Mouse (Mus musculus) liver, embryonic 16.5 days (tissue): ENCODE measurements around the gene E130309D02Rik. TPM values are rescaled to one million over a fixed set of nuclear protein-coding genes. Genes with fewer than 3 reads are reported as not detected.
A peak's percentile ranks its signal among the peaks of the same experiment; 100 is the strongest.

Source experiments
- ATAC-seq: fragments of 200-750 bp; cut with Nextera tagmentation; 2 replicates; pipeline ENCODE4 v1.8.0; 2017; ENCODE audit warnings: low read depth, mild to moderate bottlenecking, moderate number of reproducible peaks, moderate library complexity
- H3K27ac ChIP-seq: fragments of 300-500 bp; sonication (generic); 2 replicates; pipeline ENCODE4 v1.5.1; 2014; ENCODE audit warnings: mild to moderate bottlenecking, low read length
- H3K27me3 ChIP-seq: fragments of 300-500 bp; sonication (generic); 2 replicates; pipeline ENCODE4 v1.6.1; 2014; ENCODE audit warnings: low read depth, low read length, mixed read lengths; ENCODE audit not compliant: control insufficient read depth, insufficient read depth
- H3K36me3 ChIP-seq: fragments of 300-500 bp; sonication (generic); 2 replicates; pipeline ENCODE4 v1.6.1; 2014; ENCODE audit warnings: mild to moderate bottlenecking; ENCODE audit not compliant: control insufficient read depth, insufficient read depth
- H3K4me1 ChIP-seq: fragments of 300-500 bp; sonication (generic); 2 replicates; pipeline ENCODE4 v1.6.1; 2014; ENCODE audit warnings: low read depth, low read length, mixed read lengths; ENCODE audit not compliant: control insufficient read depth
- H3K4me2 ChIP-seq: fragments of 300-500 bp; sonication (generic); 2 replicates; pipeline ENCODE4 v1.6.1; 2014; ENCODE audit warnings: low read depth, low read length, mixed read lengths
- H3K4me3 ChIP-seq: fragments of 300-500 bp; sonication (generic); 2 replicates; pipeline ENCODE4 v1.5.1; 2014; ENCODE audit warnings: low read depth, mild to moderate bottlenecking, low read length
- H3K9ac ChIP-seq: fragments of 300-500 bp; sonication (generic); 2 replicates; pipeline ENCODE4 v1.6.1; 2014; ENCODE audit warnings: low read depth, low read length
- H3K9me3 ChIP-seq: fragments of 300-500 bp; sonication (generic); replicated peaks from 2 replicates; pipeline ENCODE4 v1.6.1; 2016; ENCODE audit warnings: low read length; ENCODE audit not compliant: control insufficient read depth
- WGBS: fragments of 180-500 bp; shearing (Covaris S2); extraction: QIAGEN DNeasy Blood & Tissue Kit; methylation state at CpG from one replicate; pipeline ENCODE4 v1.1.7; 2014; ENCODE audit not compliant: insufficient replicate concordance; 5-methylcytosine and 5-hydroxymethylcytosine counted together
- polyA plus RNA-seq: library from polyadenylated mRNA; unstranded; fragments of >200 nt; fragmentation: Nextera tagmentation; extraction: Ambion mirVana; gene quantifications from 2 replicates; pipeline ENCODE4 v1.2.1, GENCODE M21; 2015

E130309D02Rik gene
- polyA plus RNA-seq, 1 experiment from 2014 or later, result 16.6 TPM

DNA sequence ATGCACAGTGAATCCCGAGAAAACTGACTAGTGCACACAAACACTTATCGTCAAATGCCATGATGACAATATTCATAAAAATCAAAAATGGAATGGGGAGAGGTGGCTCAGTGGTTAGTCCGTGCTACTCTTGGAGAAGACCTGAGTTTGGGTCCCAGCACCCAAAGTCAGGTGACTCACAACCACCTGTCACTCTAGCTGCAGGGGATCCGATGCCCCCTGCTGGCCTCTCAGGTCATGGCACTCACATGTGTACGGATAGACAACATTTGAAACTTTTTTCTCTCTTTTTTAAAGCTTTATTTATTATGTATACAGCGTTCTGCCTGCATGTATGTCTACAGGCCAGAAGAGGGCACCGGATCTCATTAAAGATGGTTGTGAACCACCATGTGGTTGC, 16.8 kb downstream of the E130309D02Rik start:
- Histone ChIP-seq H3K27ac (no peak overlapping the region), H3K36me3 (peaks cover 20% of the 10 kb centered on the region), H3K4me1 (no peaks in the 10 kb centered on the region; the same call in 1 of the 2 replicates), H3K4me2 (no peak overlapping the region), H3K9ac (no peak overlapping the region), H3K4me3 (no peak overlapping the region), H3K9me3 (0 out of 2 replicates have a peak, but pooled peaks cover 2% of the 10 kb centered on the region), H3K27me3 (peaks cover 12% of the 10 kb centered on the region)
- 81% methylated on average over 7 of the region's 7 CpGs for WGBS
- ATAC-seq, result no peak

DNA sequence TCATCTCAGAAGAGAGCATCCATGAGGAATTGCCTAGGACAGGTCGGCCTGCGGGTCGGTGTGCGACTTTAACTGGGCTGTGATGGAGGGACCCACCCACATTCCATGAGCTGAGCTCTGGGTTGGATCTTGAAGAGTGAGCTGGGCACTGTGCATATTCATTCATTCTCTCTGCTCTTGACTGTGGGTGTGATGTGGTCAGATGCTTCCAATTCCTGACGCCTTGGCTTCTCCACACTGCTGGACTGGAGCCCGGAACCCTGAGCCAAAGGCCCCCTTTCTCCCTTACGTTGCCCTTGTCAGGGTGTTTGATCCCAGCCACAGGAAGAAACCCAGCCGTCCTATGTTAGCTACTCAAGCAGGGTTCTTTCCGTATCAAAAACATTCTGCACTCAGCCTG, 17.2 kb downstream of the E130309D02Rik start:
- WGBS, result 84% methylated on average over 9 of the region's 9 CpGs
- Histone ChIP-seq H3K4me2 (no peak overlapping the region), H3K27ac (no peak overlapping the region), H3K9me3 (0 out of 2 replicates have a peak, but pooled peaks cover 2% of the 10 kb centered on the region), H3K4me1 (no peaks in the 10 kb centered on the region; the same call in 1 of the 2 replicates), H3K4me3 (no peak overlapping the region), H3K27me3 (peaks cover 16% of the 10 kb centered on the region), H3K36me3 (peaks cover 20% of the 10 kb centered on the region), H3K9ac (no peak overlapping the region)
- ATAC-seq, result no peak

DNA sequence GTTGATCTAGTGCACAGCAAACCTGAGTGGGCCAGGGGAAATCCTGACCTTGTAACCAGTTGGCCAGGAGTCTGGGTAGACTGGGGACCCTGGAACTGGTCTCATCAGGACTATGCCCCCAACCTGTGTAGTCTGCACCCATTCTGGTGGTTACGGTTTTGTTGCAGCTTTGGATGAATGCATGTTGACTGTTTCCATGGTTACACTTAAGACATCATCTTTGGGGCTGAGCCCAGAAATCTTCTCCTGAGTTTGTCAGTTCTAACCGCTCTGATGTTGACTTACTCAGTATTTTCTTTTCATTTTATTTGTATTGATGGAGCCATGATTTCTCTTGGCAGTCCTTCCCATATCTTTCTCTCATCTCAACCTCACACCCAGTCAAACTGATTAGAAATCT, 19.8 kb downstream of the E130309D02Rik start:
- WGBS, result 84% methylated on average over 2 of the region's 2 CpGs
- peaks cover 36% of the 10 kb centered on the region for H3K27me3 ChIP-seq
- no peaks in the 10 kb centered on the region; the same call in 1 of the 2 replicates for H3K4me1 ChIP-seq
- no peak overlapping the region for H3K4me3 ChIP-seq
- no peak for ATAC-seq
- no peak overlapping the region for H3K27ac ChIP-seq
- peaks cover 12% of the 10 kb centered on the region for H3K36me3 ChIP-seq
- H3K9me3 ChIP-seq, result 0 out of 2 replicates have a peak, but pooled peaks cover 2% of the 10 kb centered on the region
- no peak overlapping the region for H3K4me2 ChIP-seq
- H3K9ac ChIP-seq, result no peak overlapping the region

DNA sequence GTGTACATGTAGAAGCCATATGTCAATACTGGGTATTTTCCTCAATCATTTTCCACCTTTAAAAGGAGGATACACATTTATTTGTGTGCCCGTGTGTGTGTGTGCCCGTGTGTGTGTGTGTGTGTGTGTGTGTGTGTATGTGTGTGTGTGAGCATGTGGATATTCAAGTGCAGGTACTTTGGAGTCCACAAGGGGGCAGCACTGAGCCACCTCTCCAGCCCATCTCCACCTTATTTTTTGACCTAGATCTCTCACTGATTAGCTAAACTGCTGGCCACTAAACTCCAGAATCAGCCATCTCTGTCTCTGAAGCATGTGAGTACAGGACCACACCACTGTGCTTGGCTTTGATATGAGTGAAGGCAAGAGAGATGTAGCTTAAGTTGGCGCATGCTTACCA, 20.3 kb downstream of the E130309D02Rik start:
- no peak for ATAC-seq
- H3K4me2 ChIP-seq, result no peak overlapping the region
- H3K4me1 ChIP-seq, result no peaks in the 10 kb centered on the region; the same call in 1 of the 2 replicates
- peaks cover 7% of the 10 kb centered on the region; the same call in 1 of the 2 replicates for H3K36me3 ChIP-seq
- no peak overlapping the region for H3K4me3 ChIP-seq
- 0 out of 2 replicates have a peak, but pooled peaks cover 2% of the 10 kb centered on the region for H3K9me3 ChIP-seq
- H3K27me3 ChIP-seq, result peaks cover 36% of the 10 kb centered on the region
- WGBS, result 73% methylated on average over 3 of the region's 3 CpGs
- H3K27ac ChIP-seq, result no peak overlapping the region
- H3K9ac ChIP-seq, result no peak overlapping the region

DNA sequence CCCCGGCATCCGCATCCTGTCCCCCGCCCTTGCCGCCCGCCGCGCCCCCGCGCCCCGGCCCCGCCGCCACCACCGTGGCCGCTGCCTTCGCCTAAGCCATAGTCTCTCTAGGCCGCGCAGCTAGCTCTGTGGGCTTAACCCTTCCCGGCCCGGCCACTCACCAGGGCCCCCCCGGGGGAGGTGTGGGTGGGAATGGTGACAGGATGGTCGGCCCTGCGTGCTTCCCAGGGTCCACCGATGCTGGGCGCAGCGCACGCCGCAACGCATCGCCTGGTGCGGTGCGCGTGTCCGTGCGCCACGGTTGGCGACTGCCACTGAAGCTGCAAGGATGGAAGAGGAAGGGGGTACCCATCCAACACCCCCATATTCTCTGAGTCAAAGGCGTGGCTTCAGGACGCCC, 21.8 kb downstream of the E130309D02Rik start, which contains the start of gene Zfp853:
TSS of gene Zfp853 (minus strand) at position 220 of the 400 bp plus-strand sequence.
- Histone ChIP-seq H3K9me3 (0 out of 2 replicates have a peak, but pooled peaks cover 2% of the 10 kb centered on the region), H3K27ac (no peak within 1 kb of the TSS), H3K4me3 (peak within 1 kb of the TSS; percentile 32), H3K27me3 (peaks cover 48% of the 10 kb centered on the region), H3K4me2 (peak within 1 kb of the TSS; percentile 48), H3K9ac (no peak within 1 kb of the TSS), H3K36me3 (no peaks in the 10 kb centered on the region), H3K4me1 (no peaks in the 10 kb centered on the region; the same call in none of the 2 replicates)
- 9% methylated on average over 31 of the region's 38 CpGs for WGBS
- no peak for ATAC-seq

DNA sequence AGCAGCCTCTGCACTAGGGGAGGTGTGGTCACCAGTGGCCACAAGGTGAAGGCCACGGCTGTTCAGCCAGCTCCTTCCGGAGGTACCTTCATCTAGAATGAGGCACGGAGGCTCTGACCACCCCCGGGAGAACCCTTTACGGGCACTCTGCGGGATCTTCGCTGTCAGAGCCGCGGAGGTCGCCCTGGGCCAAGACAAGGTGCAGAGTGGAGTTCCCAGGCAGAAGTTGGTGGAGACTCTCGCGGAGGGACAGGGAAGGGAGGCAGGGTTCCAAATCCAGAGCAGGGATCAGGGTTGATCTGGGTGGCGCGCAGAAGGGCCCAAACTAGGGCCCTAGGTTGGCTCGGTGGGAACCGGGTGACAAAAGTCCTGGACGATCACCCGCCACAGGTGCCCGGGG, 22.3 kb downstream of the E130309D02Rik start:
- WGBS, result 2% methylated on average over 19 of the region's 19 CpGs
- Histone ChIP-seq H3K4me3 (peak overlapping the region; percentile 32), H3K9ac (no peak overlapping the region), H3K27me3 (peaks cover 53% of the 10 kb centered on the region), H3K27ac (no peak overlapping the region), H3K9me3 (0 out of 2 replicates have a peak, but pooled peaks cover 2% of the 10 kb centered on the region), H3K4me1 (no peaks in the 10 kb centered on the region; the same call in none of the 2 replicates), H3K4me2 (peak overlapping the region; percentile 48), H3K36me3 (no peaks in the 10 kb centered on the region)
- no peak for ATAC-seq

DNA sequence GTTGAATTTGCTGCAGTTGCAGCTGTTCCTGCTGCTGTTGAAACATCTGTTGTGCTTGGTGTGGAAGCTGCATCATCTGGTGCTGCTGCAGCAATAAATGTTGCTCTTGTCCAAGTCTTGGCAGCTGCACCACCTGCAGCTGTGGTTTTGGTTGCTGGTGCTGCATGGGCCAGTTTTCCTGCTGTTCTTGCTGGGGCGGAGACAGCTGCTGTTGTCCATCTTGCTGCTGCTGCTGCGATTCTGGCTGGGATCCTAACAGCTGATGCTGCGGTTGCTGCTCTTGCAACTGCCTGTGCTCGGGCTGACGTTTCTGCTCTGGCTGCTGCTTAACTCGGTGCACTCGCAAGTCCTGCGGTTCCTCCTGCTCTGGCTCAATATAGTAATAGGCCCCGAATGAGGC, 25.9 kb downstream of the E130309D02Rik start:
- Histone ChIP-seq H3K27ac (no peak overlapping the region), H3K9me3 (no peaks in the 10 kb centered on the region), H3K4me2 (no peak overlapping the region), H3K9ac (no peak overlapping the region), H3K27me3 (peaks cover 65% of the 10 kb centered on the region), H3K36me3 (no peaks in the 10 kb centered on the region), H3K4me1 (no peaks in the 10 kb centered on the region; the same call in none of the 2 replicates), H3K4me3 (no peak overlapping the region)
- no peak for ATAC-seq
- WGBS, result 62% methylated on average over 9 of the region's 9 CpGs

DNA sequence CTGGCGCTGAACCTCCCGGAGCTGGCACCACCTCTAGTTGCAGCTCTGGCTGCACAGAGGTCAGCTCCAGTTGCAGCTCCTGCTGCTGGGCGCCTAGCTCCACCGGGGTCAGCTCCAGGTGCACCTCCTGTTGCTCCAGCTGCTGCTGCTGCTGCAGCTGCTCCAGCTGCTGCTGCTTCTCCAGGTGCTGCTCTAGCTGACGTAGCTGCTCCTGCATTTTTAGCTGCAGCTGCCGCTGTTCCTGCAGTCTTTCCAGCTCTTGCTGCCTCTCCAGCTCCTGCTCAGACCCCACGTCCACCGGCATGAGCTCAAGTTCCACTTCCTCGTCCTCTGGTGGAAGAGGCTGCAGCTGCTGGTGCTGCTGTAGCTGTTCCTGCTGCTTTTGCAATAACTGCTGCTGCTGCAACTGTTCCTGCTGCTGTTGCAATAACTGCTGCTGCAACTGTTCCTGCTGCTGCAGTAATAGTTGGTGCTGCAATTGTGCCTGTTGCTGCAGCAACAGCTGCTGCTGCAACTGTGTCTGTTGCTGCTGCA, 26.7 kb downstream of the E130309D02Rik start:
- Histone ChIP-seq H3K27ac (no peak overlapping the region), H3K9ac (no peak overlapping the region), H3K36me3 (no peaks in the 10 kb centered on the region), H3K4me2 (peak overlapping the region; percentile 51), H3K4me3 (peak overlapping the region; percentile 33), H3K27me3 (peaks cover 57% of the 10 kb centered on the region), H3K4me1 (no peaks in the 10 kb centered on the region; the same call in none of the 2 replicates), H3K9me3 (no peaks in the 10 kb centered on the region)
- WGBS, result 14% methylated on average over 9 of the region's 9 CpGs
- no peak for ATAC-seq

DNA sequence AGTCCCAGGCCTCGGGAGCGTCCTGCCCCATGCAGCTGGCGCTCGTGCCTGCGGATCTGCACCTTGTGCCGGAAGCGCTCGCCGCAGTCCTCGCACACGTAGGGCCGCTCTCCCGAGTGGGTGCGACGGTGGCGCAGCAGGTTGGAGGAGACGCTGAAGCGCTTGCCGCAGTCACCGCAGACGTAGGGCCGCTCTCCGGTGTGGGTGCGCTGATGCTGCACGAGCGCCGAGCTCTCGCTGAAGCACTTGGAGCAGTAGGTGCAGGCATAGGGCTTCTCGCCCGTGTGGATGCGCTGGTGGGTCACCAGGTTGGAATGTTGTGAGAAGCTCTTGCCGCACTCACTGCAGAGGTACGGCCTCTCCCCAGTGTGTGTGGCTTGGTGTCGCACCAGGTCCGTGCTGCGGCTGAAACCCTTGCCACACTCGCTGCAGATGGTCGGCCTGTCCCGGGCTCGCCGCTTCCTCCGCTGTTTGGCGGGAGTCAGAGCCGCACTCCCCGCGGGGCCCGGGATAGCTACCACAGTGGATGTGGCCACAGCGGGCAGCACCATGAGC, 27.3 kb downstream of the E130309D02Rik start:
- 0 out of 2 replicates have a peak, but pooled peaks have one; percentile 32 for ATAC-seq
- 2% methylated on average over 48 of the region's 48 CpGs for WGBS
- H3K4me1 ChIP-seq, result no peaks in the 10 kb centered on the region; the same call in none of the 2 replicates
- H3K4me2 ChIP-seq, result peak overlapping the region; percentile 51
- H3K27me3 ChIP-seq, result peaks cover 51% of the 10 kb centered on the region
- H3K4me3 ChIP-seq, result peak overlapping the region; percentile 33
- H3K9ac ChIP-seq, result no peak overlapping the region
- no peak overlapping the region for H3K27ac ChIP-seq
- H3K9me3 ChIP-seq, result no peaks in the 10 kb centered on the region
- H3K36me3 ChIP-seq, result no peaks in the 10 kb centered on the region
